Mouse (Mus musculus) right cerebral cortex, postnatal 14 days (tissue): ENCODE measurements at regions not wholly inside any gene's neighbourhood (a gene's known extent, or its start where the extent isn't known, plus 50 kb on each side); places are given as distances from the start of the nearest gene placed in this dataset.
"Not testable (repeated sequence)": the region's sequence is repeated elsewhere in the genome, so short reads cannot be mapped to it uniquely, and the experiment has no call there.

Experiments used
- DNase-seq: peaks from one replicate; pipeline ENCODE4 v3.0.0; 2022

DNA sequence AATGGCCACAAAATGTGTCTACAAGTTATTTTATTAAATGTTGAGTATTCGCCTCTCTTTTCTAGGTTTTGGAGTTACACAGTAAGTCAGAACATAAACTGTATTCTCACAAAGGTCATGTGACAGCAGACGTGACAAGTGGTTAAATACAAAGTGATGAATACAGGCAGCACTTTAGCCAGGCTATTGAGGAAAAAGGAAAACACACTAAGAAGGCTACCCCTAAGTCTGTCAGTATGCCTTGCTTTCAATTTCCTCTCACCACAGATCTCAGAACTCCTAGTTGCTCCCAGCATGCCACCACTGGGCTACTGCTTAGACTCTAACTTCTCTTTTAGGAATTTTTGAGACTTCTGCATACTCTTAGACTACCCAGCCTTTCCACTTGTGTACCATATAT is 297.9 kb upstream of the Pex5l start:
- DNase-seq, result no peak

- DNase-seq, result peak; percentile 13
Observed at GRCm38 (mm10) chr3:33440500-33440899, 297.5 kb upstream of the Pex5l start.

DNA sequence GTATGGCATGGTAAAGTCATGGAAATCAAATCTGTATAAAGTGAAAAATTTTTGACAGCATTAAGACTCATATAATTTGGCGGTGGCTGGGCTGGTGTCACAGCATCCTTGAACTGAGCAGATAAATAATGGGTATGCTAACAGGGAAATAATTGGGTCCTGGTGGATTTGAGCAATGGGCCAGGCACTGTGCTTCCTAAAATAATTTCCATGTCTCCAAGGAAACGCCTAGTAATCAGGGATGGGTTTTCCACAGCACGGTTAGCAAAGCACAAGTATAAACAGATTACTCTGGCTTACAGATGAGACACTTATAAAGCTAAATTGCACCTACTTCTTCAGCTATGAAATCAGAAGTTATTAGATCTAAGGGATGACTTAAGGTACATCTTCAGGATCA is 273.9 kb upstream of the Pex5l start:
- DNase-seq, result no peak

DNA sequence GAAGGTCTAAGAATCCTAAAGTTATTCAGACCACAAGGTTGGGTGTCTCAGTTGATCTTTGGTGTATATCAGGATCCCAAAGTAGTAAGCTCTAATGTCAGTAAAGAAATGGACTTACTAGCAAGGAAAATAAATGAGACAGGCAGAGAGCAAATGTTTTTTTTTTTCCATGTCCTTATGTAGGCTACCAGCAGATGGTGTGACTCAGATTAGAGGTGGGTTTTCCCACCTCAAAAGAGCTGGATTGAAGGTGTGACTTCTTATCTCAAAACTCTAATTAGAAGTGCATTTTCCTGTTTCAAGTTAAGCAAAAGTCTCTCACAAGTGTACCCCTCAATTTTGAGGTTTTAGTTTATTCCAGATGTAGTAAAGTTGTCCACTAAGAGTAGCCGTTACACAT is 273.3 kb upstream of the Pex5l start:
- no peak for DNase-seq

DNA sequence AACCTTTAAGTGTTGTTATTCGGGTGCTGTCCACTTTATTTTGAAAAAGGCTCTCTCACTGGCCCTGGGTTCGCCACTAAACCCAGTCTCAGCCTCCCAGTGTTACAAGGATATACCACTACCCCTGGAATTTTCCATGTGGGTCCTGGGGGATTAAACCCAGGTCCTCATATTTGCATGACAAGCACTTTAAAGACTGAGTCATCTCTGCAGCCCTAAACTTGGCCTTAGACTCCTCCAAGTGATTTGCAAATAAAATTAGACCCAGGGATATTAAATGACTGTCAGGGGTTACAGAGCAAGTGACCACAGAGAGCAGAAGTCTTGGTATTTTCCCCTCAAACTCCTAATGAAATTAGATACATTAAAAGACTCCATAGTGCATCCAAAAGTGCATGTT is 258.9 kb upstream of the Pex5l start:
- DNase-seq, result no peak

- DNase-seq, result no peak
Observed at GRCm38 (mm10) chr3:33399321-33399720, 256.3 kb upstream of the Pex5l start.

DNA sequence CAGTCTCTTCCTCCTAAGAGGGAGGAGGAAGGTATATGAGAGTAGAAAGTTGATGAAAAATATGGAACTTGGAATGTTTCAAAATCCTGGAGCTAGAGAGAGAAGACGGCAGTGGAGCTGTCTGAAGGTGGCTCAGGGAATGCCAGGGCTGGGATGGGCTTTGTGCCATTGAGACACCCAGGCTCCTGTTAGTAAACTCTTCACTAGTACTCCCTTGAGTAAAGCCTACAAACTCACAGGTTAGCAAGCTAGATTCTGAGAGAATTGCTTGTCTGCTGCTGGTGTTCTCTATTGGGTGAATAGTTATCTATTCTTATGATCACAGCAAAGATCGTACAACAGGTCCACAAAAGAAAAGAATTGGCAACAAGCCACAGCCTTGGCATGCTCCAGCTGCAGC is 255.3 kb upstream of the Pex5l start:
- no peak for DNase-seq

- DNase-seq, result peak; percentile 16
Observed at GRCm38 (mm10) chr3:33397217-33397616, 254.2 kb upstream of the Pex5l start.

DNA sequence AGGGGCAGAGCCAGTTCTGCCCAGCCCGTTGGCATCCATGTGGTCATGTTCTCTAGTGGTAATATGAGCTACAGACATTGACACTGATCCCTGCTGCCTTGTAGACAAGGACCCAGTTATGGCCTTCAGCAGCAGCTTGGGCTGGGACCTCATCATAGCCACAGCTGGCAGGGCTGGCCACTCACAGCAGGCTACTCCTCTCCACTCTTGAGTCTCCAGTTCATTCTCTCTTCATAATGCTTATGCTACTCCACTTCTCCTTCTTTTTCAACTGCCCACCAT is 249.4 kb upstream of the Pex5l start:
- DNase-seq, result no peak

DNA sequence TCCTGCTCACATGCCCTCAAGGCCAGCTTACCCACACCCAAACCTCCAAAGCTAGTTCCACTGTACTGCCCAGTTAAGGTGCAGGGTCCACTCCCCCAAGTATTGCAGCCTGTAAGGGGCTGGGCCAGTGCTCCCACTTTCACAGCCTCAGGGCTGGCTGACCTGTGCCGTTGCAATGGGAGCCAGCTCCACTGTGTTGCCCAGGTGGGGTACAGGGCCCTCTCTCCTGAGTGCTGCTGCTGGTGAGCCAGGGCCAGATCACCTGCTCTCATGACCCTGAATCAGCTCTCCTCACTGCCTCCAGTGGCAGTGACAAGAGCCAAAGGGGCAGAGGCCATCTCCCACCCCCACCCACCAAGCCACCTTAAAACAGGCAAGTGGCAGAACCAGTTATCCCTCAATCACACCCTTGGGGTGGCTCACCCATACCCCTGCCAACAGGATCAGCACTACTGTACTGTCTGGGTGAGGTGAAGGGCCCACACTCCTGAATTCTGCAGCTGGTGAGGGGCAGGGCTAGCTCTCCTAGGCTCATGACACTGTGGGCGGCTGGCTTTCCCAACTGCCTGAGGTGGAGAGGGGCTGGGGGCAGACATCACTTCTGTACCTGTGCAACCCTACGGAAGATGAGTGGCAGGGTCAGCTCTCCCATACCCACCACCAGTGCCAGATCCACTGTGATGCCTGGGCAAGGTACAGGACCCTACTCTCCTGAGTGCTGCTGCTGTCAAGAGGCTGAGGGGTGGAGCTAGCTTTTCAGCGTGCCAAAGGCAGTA is 248.9 kb upstream of the Pex5l start:
- DNase-seq, result no peak

DNA sequence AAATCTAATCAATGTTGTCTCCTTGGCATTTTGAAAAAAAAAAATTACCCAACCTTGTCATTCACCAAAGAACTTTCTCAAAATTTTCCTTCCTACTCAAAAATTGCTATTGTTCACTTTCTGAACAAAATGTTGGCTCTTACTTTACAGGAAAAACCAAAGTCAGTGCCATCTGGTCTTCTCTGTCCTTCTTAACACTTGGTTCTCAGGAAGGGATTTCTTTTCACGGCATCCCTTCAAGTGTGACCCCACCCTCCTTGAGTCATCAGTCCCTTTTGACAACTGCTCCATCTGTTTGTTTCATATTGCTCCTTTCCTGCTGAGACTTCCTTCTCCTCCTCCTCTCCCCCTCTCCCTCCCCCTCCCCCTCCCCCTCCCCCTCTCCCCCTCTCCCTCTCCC is 245.1 kb upstream of the Pex5l start:
- DNase-seq, result no peak

- DNase-seq, result no peak
Observed at GRCm38 (mm10) chr3:33383622-33384021, 240.6 kb upstream of the Pex5l start.

DNA sequence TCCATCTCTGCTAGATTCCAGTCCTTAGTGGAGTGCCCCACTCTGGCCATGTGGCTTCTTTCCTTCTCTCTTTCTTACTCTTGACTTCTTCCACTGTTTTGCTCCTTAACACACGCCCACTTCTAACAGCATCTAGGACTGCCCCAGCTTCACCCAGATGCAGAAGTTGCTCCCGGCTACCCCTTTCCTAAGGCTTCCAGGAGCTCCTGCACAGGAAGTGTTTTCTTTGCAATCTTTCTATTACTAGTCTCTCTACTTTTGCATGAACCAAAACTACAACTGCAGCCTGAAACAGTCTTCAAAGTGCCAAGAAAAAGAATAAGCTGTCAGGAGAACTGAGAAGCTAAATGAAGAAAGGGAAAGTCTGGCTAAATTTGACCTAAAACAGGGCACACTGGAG is 236.6 kb upstream of the Pex5l start:
- DNase-seq, result no peak

DNA sequence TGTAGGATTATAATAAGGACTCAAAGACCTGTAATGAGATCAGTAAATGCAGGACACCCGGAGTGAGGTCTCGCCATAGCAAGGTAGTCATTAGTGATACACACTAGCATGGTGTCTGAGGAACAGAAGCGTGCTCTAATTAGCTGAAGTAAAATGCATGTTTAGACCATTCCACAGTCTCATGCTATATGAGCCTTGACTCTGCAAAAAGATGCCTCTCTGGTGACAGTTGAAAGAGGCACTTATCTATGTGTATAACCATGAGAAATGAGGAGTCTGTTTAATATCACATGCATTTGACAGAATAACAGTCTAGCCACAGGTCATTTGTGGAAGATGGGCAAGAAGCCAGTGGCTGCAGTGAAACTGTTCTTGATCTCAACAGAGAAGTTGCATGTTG is 232.1 kb upstream of the Pex5l start:
- no peak for DNase-seq

DNA sequence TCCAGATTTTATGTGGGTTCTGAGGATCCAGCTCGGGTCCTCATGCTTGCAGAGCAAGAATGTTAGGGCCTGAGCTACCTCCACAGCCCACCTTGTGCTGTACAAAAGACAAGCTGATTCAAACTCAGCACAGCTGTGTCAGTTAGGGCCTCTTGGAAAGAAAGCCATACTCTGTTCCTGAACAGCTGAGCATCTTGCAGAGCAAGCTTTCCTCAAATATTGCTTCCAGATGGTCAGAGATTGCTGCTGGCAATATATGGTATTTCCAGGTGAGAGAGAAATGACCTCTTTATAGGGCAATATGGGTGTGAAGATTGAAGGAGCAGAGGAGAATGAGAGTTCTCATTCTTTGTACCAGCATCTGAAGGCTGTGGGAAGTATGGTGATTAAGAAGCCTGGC is 229.8 kb upstream of the Pex5l start:
- no peak for DNase-seq

- no peak for DNase-seq
Observed at GRCm38 (mm10) chr3:33363521-33363920, 220.5 kb upstream of the Pex5l start.

- DNase-seq, result no peak
Observed at GRCm38 (mm10) chr3:33360030-33360429, 217.0 kb upstream of the Pex5l start.

- no peak for DNase-seq
Observed at GRCm38 (mm10) chr3:33353860-33354259, 210.8 kb upstream of the Pex5l start.

DNA sequence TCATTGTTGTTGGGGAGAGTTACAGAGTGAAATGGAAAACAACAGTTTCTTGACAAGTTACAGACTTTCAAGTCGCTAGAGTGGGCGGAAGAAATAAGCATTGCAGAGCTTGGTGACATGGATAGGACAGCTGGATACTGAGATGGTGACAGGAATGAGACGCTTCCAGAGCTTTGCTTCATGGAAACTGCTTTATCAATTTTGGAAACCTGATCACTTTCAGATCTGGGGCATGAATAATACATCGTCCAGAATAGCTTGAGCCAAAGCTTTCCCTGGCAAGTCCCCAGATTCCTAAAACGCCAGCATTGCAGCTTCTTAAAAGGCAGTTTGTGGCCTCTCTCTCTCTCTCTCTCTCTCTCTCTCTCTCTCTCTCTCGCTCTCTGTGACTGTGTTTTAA is 207.9 kb upstream of the Pex5l start:
- peak; percentile 27 for DNase-seq

- no peak for DNase-seq
Observed at GRCm38 (mm10) chr3:33334056-33334455, 191.0 kb upstream of the Pex5l start.

DNA sequence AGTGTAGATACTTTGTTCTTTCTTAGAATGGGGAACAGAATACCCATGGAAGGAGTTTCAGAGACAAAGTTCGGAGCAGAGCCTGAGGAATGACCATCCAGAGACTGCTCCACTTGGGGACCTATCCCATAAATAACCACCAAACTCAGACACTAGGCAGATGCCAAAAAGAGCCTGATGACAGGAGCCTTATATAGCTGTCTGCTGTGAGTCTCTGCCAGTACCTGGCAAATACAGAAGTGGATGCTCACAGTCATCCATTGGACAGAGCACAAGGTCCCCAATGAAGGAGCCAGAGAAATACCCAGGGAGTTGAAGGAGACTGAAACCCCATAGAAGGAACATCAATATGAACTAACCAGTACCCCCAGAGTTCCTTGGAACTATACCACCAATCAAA is 174.6 kb upstream of the Pex5l start:
- not testable (repeated sequence) for DNase-seq

GRCm38 (mm10) chr3:33312230-33312825 is 169.3 kb upstream of the Pex5l start:
- DNase-seq, result no peak

- no peak for DNase-seq
Observed at GRCm38 (mm10) chr3:33308212-33308611, 165.2 kb upstream of the Pex5l start.

GRCm38 (mm10) chr3:33306169-33306568 is 163.1 kb upstream of the Pex5l start:
- DNase-seq, result no peak

- DNase-seq, result no peak
Observed at GRCm38 (mm10) chr3:33305756-33306155, 162.7 kb upstream of the Pex5l start.
